Mouse (Mus musculus): ENCODE data around the gene Fancl.

Gene Fancl

DNA sequence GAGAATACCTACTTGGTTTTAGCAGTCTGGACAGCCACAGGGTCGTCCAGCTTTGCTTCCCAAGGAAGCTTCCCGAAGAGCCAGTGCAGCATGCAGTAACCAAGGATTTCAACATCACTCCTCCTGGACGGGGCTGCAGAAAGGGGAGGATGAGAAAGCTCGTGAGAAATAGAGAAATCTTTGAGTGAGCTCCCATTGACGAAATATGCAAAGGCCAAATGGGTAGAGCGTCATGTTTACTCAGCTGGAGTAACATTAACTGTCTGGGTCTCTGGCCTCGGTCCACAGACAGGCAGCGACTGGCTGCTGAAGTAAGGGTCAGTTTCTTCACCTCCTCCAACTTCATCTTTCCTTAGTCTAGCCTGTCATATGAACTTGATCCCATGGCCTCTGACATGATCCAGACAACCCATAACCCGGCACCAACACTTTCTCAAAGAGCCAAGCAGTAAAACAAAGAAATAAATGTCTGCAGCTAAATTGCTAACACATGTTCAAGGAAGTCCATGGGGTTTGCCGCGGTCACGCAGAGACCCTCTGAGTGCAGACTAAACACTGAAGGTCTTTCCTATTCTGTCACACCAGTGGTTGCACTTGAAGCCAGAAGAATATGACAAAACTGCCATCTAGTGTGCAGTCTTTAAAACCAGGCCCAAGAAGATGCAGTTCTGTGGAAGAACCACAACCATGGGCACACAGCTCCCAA lies 104.0 kb downstream of the Fancl start:
- peak; percentile 78 for DNase-seq (ENCODE audit: low spot score)

DNA sequence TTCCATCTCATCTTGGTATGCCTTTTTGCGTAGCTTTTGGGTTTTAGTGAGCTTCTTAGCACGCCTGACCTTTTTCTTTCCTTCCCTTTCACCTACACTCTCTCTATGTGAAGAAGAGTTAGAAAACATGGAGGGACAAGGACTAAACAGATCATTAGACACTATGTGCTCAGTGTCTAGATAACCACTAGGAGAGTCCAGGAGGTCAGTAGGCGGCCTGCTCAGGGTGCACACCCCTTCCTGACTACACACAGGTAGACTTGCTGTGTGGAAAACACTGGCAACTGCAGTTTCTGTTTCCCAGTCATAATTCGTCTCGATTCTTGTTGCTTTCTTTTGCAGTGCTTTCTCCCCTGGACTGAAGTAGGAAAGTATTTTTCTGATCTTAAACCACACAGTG lies 110.0 kb downstream of the Fancl start:
- DNase-seq (ENCODE audit: low spot score), result no peak

DNA sequence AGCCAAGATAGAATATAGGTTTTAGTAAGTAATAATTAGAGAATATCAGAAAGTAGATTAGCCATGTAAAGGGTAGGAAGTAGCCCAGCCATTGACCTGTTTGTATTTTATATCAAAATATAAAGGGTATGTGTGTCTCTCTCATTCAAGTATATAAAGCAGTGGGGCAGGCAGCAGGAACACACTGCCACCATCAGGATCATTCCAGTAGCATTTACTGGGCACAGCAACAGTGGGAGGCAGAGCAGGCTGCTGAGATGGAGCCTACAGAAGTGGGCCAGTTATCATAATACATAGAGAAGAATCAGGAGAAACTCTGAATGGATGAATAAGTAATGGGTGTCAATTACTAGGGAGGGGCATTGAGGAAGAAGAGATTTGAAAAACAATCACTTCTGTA lies 127.7 kb downstream of the Fancl start:
- no peak for DNase-seq (ENCODE audit: low spot score)

DNA sequence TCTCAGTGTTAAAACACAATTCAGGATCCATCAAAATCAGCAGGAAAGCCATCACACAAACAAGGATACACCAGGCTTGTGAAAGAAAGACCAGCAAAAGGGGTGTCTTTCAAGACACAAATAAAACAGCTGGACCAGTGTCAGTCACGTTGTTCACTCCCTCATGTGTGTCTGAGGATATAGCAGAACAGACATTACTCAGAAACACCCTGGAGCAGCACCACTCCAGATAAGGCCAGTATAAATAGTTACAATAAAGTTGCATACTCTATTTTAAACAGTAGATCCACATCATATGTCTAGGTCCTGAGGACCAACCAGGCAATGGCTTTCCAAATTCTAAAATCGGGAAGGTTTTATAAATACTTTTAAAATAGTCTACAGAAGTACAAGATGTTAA lies 130.2 kb downstream of the Fancl start:
- no peak for DNase-seq (ENCODE audit: low spot score)

DNA sequence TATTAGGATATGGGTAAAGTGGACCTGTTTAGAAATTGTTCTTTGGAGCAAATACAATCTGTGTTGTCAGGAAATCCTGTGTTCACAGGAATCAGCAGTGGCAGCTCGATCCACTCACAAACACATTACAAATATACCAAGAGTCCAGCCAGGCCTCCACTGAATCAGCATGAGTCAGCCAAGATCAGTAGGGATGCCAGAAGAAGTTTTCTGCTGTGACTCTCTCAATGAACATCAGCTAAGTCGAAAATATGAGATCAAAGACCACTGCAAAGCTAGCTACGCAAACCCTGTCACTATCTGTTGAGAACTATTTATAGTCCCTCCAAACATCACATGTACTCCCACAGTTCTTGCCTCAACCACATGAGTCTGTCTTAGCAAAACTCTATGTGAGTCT lies 133.1 kb downstream of the Fancl start:
- no peak for DNase-seq (ENCODE audit: low spot score)
